Mouse (Mus musculus) retina, adult 2 months (tissue): ENCODE measurements around the gene Gcc2.
"Not testable (repeated sequence)": the region's sequence is repeated elsewhere in the genome, so short reads cannot be mapped to it uniquely, and the experiment has no call there.

ENCODE experiments used
- DNase-seq: peaks from one replicate; pipeline ENCODE4 v3.0.0-alpha.2; 2012; ENCODE audit warnings: low read depth, low spot score

Gcc2 gene

GRCm38 (mm10) chr10:58255213-58255892 lies at the start of gene Gcc2:
Gene Gcc2 (plus strand): TSS chr10:58255497.
- peak; percentile 83 for DNase-seq

GRCm38 (mm10) chr10:58205986-58206385 lies 49.3 kb upstream of the Gcc2 start:
- no peak for DNase-seq

GRCm38 (mm10) chr10:58206639-58207404 lies 48.5 kb upstream of the Gcc2 start:
- no peak for DNase-seq

- no peak for DNase-seq
Observed at GRCm38 (mm10) chr10:58209710-58210467, 45.4 kb upstream of the Gcc2 start.

GRCm38 (mm10) chr10:58210514-58210913 lies 44.8 kb upstream of the Gcc2 start:
- no peak for DNase-seq

- no peak for DNase-seq
Observed at GRCm38 (mm10) chr10:58211213-58211612, 44.1 kb upstream of the Gcc2 start.

GRCm38 (mm10) chr10:58212230-58212629 lies 43.1 kb upstream of the Gcc2 start:
- DNase-seq: no peak

GRCm38 (mm10) chr10:58214497-58214896 lies 40.8 kb upstream of the Gcc2 start:
- DNase-seq: no peak

- no peak for DNase-seq
Observed at GRCm38 (mm10) chr10:58214934-58215333, 40.4 kb upstream of the Gcc2 start.

- no peak for DNase-seq
Observed at GRCm38 (mm10) chr10:58215353-58215752, 39.9 kb upstream of the Gcc2 start.

- no peak for DNase-seq
Observed at GRCm38 (mm10) chr10:58217366-58217765, 37.9 kb upstream of the Gcc2 start.

GRCm38 (mm10) chr10:58220726-58221125 lies 34.6 kb upstream of the Gcc2 start:
- DNase-seq: no peak

GRCm38 (mm10) chr10:58221571-58221970 lies 33.7 kb upstream of the Gcc2 start:
- not testable (repeated sequence) for DNase-seq

- DNase-seq: not testable (repeated sequence)
Observed at GRCm38 (mm10) chr10:58223161-58223560, 32.1 kb upstream of the Gcc2 start.

- not testable (repeated sequence) for DNase-seq
Observed at GRCm38 (mm10) chr10:58223972-58224805, 31.1 kb upstream of the Gcc2 start.

GRCm38 (mm10) chr10:58224827-58225785 lies 30.2 kb upstream of the Gcc2 start, which contains the start of gene AW822073:
Gene AW822073 (minus strand): TSS chr10:58224930.
- DNase-seq: not testable (repeated sequence)

GRCm38 (mm10) chr10:58226357-58226756 lies 28.9 kb upstream of the Gcc2 start:
- not testable (repeated sequence) for DNase-seq

GRCm38 (mm10) chr10:58227798-58228197 lies 27.5 kb upstream of the Gcc2 start:
- DNase-seq: not testable (repeated sequence)

GRCm38 (mm10) chr10:58230021-58230420 lies 25.3 kb upstream of the Gcc2 start:
- not testable (repeated sequence) for DNase-seq

GRCm38 (mm10) chr10:58231088-58231487 lies 24.2 kb upstream of the Gcc2 start:
- DNase-seq: not testable (repeated sequence)
